Mouse (Mus musculus) limb, embryonic 15.5 days (tissue): ENCODE measurements around the gene Pacs1. TPM values are rescaled to one million over a fixed set of nuclear protein-coding genes. Genes with fewer than 3 reads are reported as not detected.

Experiments
- ATAC-seq: fragments of 200-750 bp; cut with Nextera tagmentation; 2 replicates; pipeline ENCODE4 v1.8.0; 2017; ENCODE audit warnings: low read depth, moderate TSS enrichment; ENCODE audit not compliant: insufficient number of reproducible peaks, low FRiP score, low TSS enrichment
- H3K27ac ChIP-seq: fragments of 300-500 bp; sonication (generic); 2 replicates; pipeline ENCODE4 v1.5.1; 2015; ENCODE audit warnings: moderate library complexity, mild to moderate bottlenecking, inconsistent platforms
- H3K27me3 ChIP-seq: fragments of 300-500 bp; sonication (generic); 2 replicates; pipeline ENCODE4 v1.6.1; 2015; ENCODE audit warnings: inconsistent platforms
- H3K36me3 ChIP-seq: fragments of 300-500 bp; sonication (generic); 2 replicates; pipeline ENCODE4 v1.6.1; 2015; ENCODE audit warnings: inconsistent platforms
- H3K4me1 ChIP-seq: fragments of 300-500 bp; sonication (generic); 2 replicates; pipeline ENCODE4 v1.6.1; 2015; ENCODE audit warnings: inconsistent platforms
- H3K4me2 ChIP-seq: fragments of 300-500 bp; sonication (generic); 2 replicates; pipeline ENCODE4 v1.6.1; 2015; ENCODE audit warnings: mild to moderate bottlenecking, inconsistent platforms
- H3K4me3 ChIP-seq: fragments of 300-500 bp; sonication (generic); 2 replicates; pipeline ENCODE4 v1.5.1; 2015; ENCODE audit warnings: mild to moderate bottlenecking, inconsistent platforms
- H3K9ac ChIP-seq: fragments of 300-500 bp; sonication (generic); 2 replicates; pipeline ENCODE4 v1.6.1; 2015; ENCODE audit warnings: inconsistent platforms
- H3K9me3 ChIP-seq: fragments of 300-500 bp; sonication (generic); 2 replicates; pipeline ENCODE4 v1.6.1; 2016; ENCODE audit warnings: inconsistent platforms
- WGBS: fragments of 180-500 bp; shearing (Covaris S2); methylation state at CpG from one replicate; pipeline ENCODE4 v1.1.7; 2015; 5-methylcytosine and 5-hydroxymethylcytosine counted together
- polyA plus RNA-seq: library from polyadenylated mRNA; unstranded; fragments of >200 nt; fragmentation: Nextera tagmentation; extraction: Ambion mirVana; gene quantifications from 2 replicates; pipeline ENCODE4 v1.2.1, GENCODE M21; 2015

Gene Pacs1
- polyA plus RNA-seq, 1 experiment from 2014 or later = 23.7 TPM

GRCm38 (mm10) chr19:5108271-5108575 lies 164.7 kb downstream of the Pacs1 start:
- Histone ChIP-seq H3K4me2 (no peak overlapping the region), H3K9me3 (no peaks in the 10 kb centered on the region), H3K9ac (no peak overlapping the region), H3K27me3 (no peaks in the 10 kb centered on the region), H3K4me3 (no peak overlapping the region), H3K36me3 (peaks cover 62% of the 10 kb centered on the region), H3K27ac (no peak overlapping the region), H3K4me1 (peaks cover 19% of the 10 kb centered on the region)
- WGBS = 35% methylated on average over 5 of the region's 5 CpGs
- no peak for ATAC-seq

DNA sequence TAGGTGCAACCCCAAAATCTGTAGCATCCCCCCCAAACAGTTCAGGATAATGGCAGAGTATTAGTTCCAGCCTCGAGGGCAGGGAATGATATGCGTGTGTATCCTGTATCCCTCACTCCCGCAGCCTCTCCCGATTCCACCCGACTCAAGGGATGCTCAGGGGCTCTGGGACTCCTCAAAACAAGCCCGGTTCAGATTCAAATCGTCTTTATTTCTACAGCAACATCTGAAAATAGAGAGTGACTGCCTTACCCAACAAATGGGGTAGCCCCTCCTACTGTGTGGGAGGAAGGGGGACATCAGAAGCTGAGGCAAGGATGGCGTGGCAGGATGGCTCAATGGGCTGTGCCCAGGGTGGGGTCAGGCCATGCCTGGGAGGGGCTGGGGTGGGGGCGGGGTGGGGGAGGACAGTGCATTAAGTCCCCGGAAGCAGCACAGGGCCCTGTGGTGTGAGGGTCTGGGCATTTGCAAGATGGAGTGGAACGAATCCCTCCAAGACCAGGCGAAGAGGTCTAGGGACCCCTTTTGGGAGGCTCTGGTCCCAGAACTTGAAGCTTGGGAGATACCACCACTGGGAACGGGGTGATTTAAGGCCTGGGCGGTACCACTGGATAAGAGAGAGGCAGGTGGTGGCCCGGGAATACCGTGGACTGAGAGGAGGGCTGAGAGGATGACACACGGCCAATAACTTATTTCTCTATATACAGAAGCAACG lies 165.2 kb downstream of the Pacs1 start:
- 73% methylated on average over 18 of the region's 18 CpGs for WGBS
- H3K9ac ChIP-seq = no peak overlapping the region
- H3K4me3 ChIP-seq = no peak overlapping the region
- H3K4me1 ChIP-seq = peaks cover 19% of the 10 kb centered on the region
- no peaks in the 10 kb centered on the region for H3K27me3 ChIP-seq
- H3K9me3 ChIP-seq = no peaks in the 10 kb centered on the region
- no peak overlapping the region; the same call in 1 of the 2 replicates for H3K4me2 ChIP-seq
- H3K36me3 ChIP-seq = peaks cover 64% of the 10 kb centered on the region
- ATAC-seq = no peak
- no peak overlapping the region for H3K27ac ChIP-seq

- H3K4me3 ChIP-seq = peak within 1 kb of the TSS; percentile 82
- peak within 1 kb of the TSS; percentile 81 for H3K9ac ChIP-seq
- peak within 1 kb of the TSS; percentile 99 for H3K27ac ChIP-seq
- peak; percentile 93 for ATAC-seq
- no peaks in the 10 kb centered on the region for H3K27me3 ChIP-seq
- H3K4me1 ChIP-seq = peaks cover 19% of the 10 kb centered on the region
- peaks cover 68% of the 10 kb centered on the region for H3K36me3 ChIP-seq
- H3K4me2 ChIP-seq = peak within 1 kb of the TSS; percentile 76
- H3K9me3 ChIP-seq = no peaks in the 10 kb centered on the region
- under 1% methylated on average over 40 of the region's 46 CpGs for WGBS
These were observed 166.2 kb downstream of the Pacs1 start, which contains the start of gene Rab1b for GRCm38 (mm10) chr19:5106731-5107191. Gene Rab1b, minus strand, starts transcription at chr19:5107072.

DNA sequence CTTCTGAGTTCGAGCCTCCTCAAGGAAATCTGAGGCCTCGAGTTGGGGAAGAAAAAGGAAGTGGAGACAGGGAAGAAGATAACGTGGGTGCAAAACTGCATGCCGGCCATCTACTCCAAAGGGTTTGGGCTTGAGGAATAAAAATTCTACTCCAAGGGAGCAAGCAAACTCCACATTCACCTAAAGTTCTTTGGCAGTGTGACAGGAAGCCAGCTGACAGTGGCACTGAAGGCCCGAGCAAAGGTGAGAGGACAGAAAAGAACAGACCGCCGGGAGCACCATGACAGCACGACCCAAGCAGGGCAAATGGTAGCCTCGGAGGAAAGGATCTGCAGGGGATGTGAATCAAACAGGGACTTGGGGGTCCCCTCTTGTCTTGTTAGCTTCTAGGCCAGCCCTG lies 166.8 kb downstream of the Pacs1 start:
- Histone ChIP-seq H3K27ac (peak overlapping the region; percentile 99), H3K9ac (peak overlapping the region; percentile 81), H3K4me2 (peak overlapping the region; percentile 76), H3K9me3 (no peaks in the 10 kb centered on the region), H3K4me3 (peak overlapping the region; percentile 82), H3K36me3 (peaks cover 68% of the 10 kb centered on the region), H3K27me3 (no peaks in the 10 kb centered on the region), H3K4me1 (peaks cover 19% of the 10 kb centered on the region)
- WGBS = 11% methylated on average over 9 of the region's 9 CpGs
- no peak for ATAC-seq

GRCm38 (mm10) chr19:5098363-5099143 lies 174.4 kb downstream of the Pacs1 start, which contains the start of gene Cnih2:
Gene Cnih2, minus strand, starts transcription at chr19:5098521.
- peak; percentile 56; the same call in 1 of the 2 replicates for ATAC-seq
- no peaks in the 10 kb centered on the region for H3K27me3 ChIP-seq
- peak within 1 kb of the TSS; percentile 71 for H3K27ac ChIP-seq
- WGBS = 1% methylated on average over 38 of the region's 48 CpGs
- peak within 1 kb of the TSS; percentile 80 for H3K9ac ChIP-seq
- H3K4me3 ChIP-seq = peak within 1 kb of the TSS; percentile 68
- peaks cover 46% of the 10 kb centered on the region for H3K36me3 ChIP-seq
- H3K9me3 ChIP-seq = no peaks in the 10 kb centered on the region
- H3K4me1 ChIP-seq = peaks cover 63% of the 10 kb centered on the region
- peak within 1 kb of the TSS; percentile 99 for H3K4me2 ChIP-seq

GRCm38 (mm10) chr19:5097521-5098362 lies 175.2 kb downstream of the Pacs1 start:
- Histone ChIP-seq H3K4me1 (peaks cover 63% of the 10 kb centered on the region), H3K9me3 (no peaks in the 10 kb centered on the region), H3K27ac (peak overlapping the region; percentile 71), H3K4me3 (peak overlapping the region; percentile 68), H3K36me3 (peaks cover 46% of the 10 kb centered on the region), H3K9ac (peak overlapping the region; percentile 80), H3K4me2 (peak overlapping the region; percentile 99), H3K27me3 (no peaks in the 10 kb centered on the region)
- ATAC-seq = no peak
- 7% methylated on average over 31 of the region's 31 CpGs for WGBS

GRCm38 (mm10) chr19:5095887-5096474 lies 176.9 kb downstream of the Pacs1 start:
- no peak for ATAC-seq
- no peak overlapping the region for H3K9ac ChIP-seq
- H3K4me1 ChIP-seq = peaks cover 63% of the 10 kb centered on the region
- H3K4me2 ChIP-seq = no peak overlapping the region
- no peak overlapping the region for H3K27ac ChIP-seq
- H3K9me3 ChIP-seq = no peaks in the 10 kb centered on the region
- H3K36me3 ChIP-seq = peaks cover 47% of the 10 kb centered on the region
- WGBS = 8% methylated on average over 9 of the region's 9 CpGs
- no peaks in the 10 kb centered on the region for H3K27me3 ChIP-seq
- no peak overlapping the region for H3K4me3 ChIP-seq

- Histone ChIP-seq H3K4me1 (peaks cover 61% of the 10 kb centered on the region), H3K4me3 (no peak overlapping the region), H3K9me3 (no peaks in the 10 kb centered on the region), H3K27me3 (no peaks in the 10 kb centered on the region), H3K4me2 (peak overlapping the region; percentile 31; the same call in 1 of the 2 replicates), H3K27ac (no peak overlapping the region), H3K9ac (no peak overlapping the region), H3K36me3 (peaks cover 44% of the 10 kb centered on the region)
- WGBS = 41% methylated on average over 11 of the region's 11 CpGs
- ATAC-seq = no peak
These were observed 178.0 kb downstream of the Pacs1 start for GRCm38 (mm10) chr19:5094746-5095417.

GRCm38 (mm10) chr19:5094243-5094632 lies 178.7 kb downstream of the Pacs1 start:
- WGBS = under 1% methylated on average over 21 of the region's 21 CpGs
- H3K27me3 ChIP-seq = no peaks in the 10 kb centered on the region
- no peaks in the 10 kb centered on the region for H3K9me3 ChIP-seq
- H3K4me1 ChIP-seq = peaks cover 61% of the 10 kb centered on the region
- no peak for ATAC-seq
- H3K4me2 ChIP-seq = peak overlapping the region; percentile 31; the same call in 1 of the 2 replicates
- no peak overlapping the region for H3K27ac ChIP-seq
- no peak overlapping the region for H3K4me3 ChIP-seq
- H3K36me3 ChIP-seq = peaks cover 37% of the 10 kb centered on the region
- no peak overlapping the region for H3K9ac ChIP-seq

DNA sequence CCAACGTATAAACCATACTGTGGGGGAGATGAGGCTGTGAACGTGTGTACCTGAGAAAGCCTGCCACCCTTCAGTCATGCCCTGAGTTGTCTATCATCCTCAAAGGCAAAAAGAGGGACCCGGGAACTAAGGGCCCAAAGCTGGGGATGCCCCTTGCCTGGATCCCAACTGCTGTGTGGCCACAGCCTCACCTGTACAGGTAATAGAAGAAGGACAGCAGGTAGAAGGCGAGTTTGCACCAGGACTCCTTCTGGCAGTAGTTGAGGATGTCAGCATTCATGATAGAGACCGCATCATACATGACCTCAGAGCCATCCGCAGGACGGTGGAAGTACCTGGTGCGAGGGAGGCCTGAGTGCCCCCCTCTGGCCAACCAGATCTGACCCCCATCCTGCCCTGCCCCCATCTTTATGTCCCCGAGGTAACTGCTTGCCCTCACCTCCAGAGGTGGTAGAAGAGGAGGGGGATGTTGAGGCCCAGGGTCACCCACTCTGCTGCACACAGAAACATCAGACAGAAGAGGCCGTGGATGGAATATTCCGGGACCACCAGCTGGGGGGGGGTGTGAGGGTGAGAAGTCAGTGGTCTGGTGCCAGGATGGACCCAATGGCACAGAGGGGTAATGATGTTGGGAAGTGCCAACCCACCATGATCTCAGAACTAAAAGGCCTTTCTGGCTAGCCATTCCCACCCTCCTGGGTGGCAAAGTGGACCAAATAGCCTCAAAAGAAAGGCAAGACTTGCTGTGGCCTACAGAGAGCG lies 179.3 kb downstream of the Pacs1 start:
- Histone ChIP-seq H3K27me3 (no peaks in the 10 kb centered on the region), H3K36me3 (peaks cover 36% of the 10 kb centered on the region), H3K4me3 (no peak overlapping the region), H3K9me3 (no peaks in the 10 kb centered on the region), H3K27ac (no peak overlapping the region), H3K9ac (no peak overlapping the region), H3K4me1 (peaks cover 59% of the 10 kb centered on the region), H3K4me2 (no peak overlapping the region)
- no peak for ATAC-seq
- WGBS = 63% methylated on average over 12 of the region's 12 CpGs
